Mouse (Mus musculus): Measurements from ENCODE around the gene Rnf227. TPM values are rescaled to one million over a fixed set of nuclear protein-coding genes. Genes with fewer than 3 reads are reported as not detected.
A peak's percentile ranks its signal among the peaks of the same experiment; 100 is the strongest.

The Rnf227 gene
- polyA plus RNA-seq, 1 experiment = 135 TPM

DNA sequence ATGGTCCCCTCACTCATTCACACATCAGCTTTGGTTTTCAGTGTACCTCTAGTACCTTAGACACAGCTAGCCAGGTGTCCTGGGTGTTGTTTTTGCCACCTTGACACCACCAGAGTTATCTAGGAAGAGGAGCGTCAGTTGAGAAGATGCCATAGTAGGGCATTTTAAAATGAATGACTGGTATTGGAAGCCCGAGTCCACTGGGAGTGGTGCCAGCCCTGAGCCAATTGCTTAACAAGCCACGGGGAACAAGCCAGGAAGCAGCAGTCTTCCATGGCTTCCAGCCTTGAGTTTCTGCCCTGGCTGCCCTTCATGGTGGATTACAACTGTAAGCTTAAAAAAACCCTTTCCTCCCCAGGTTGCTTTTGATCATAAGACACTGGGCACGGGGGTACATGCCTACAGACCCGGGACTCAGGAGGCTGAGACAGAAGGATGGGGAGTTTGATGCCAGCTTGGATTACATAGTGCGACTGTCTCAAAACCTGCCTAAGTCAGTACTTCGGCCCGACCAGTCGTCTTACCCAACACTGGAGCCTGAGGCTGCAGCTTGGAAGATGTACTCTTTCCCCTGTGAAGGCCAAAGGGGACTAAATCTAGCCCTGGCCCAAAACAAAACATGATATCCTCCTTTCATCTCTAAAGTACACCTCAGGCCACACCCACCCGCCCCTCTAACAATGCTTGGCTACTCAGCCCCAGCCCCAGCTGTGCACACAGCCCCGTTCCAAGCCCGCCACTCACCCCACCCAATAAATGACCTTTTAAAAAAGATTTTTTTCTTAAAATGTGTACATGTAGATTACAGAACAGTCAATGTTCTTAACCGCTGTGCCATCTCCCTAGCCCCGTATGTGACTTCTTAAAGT, 49.5 kb downstream of the Rnf227 start:
- WGBS = 30% methylated on average over 14 of the region's 14 CpGs
- TF ChIP-seq CTCF (IDR thresholded peaks at IDR 0.05; ENCODE audit: borderline replicate concordance, insufficient read depth, low read depth, low read length) (0 out of 2 replicates have a peak, but pooled peaks have one; percentile 8), POLR2A (IDR thresholded peaks at IDR 0.05; ENCODE audit: borderline replicate concordance, insufficient read depth, low read length) (no peak)
- peak; percentile 50 to 57 for DNase-seq
- H3K27ac ChIP-seq (ENCODE audit: insufficient read depth, low read length) = no peak overlapping the region
- no peak overlapping the region for H3K4me3 ChIP-seq (replicated peaks; ENCODE audit: insufficient read depth, low read depth, low read length)
- H3K27me3 ChIP-seq (ENCODE audit: control insufficient read depth, insufficient read depth, low read length) = no peaks in the 10 kb centered on the region
- 0 out of 2 replicates have a peak, but pooled peaks cover 4% of the 10 kb centered on the region for H3K4me1 ChIP-seq (ENCODE audit: control insufficient read depth, insufficient read depth, low read length)

DNA sequence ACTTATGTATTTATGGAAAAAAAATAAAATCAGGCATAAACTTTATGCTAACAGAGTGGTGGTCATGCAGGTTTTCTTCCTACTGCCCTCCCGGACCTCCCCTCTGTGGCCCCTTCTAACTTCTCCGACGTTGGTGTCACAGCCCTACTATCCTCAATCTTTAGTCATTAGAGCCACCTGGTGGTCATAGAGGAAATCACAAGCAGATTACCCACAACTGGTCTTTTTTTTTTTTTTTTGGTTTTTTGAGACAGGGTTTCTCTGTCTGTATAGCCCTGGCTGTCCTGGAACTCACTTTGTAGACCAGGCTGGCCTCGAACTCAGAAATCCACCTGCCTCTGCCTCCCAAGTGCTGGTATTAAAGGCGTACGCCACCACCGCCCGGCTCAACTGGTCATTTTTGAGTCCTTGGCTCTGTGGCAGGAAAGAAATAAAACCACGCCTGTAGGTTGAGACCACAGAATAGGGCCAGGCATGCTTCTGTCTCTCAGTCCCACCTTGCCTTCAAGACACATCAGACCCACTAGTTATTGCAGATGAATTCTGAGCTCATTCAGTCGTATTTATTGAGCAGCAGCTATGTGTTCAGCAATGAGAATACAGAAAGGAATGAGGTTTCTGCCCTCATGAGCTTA, 50.3 kb downstream of the Rnf227 start:
- 0 out of 2 replicates have a peak, but pooled peaks cover 4% of the 10 kb centered on the region for H3K4me1 ChIP-seq (ENCODE audit: control insufficient read depth, insufficient read depth, low read length)
- no peak for TF ChIP-seq POLR2A (IDR thresholded peaks at IDR 0.05; ENCODE audit: borderline replicate concordance, insufficient read depth, low read length)
- peak; percentile 64 for TF ChIP-seq CTCF (IDR thresholded peaks at IDR 0.05; ENCODE audit: borderline replicate concordance, insufficient read depth, low read depth, low read length)
- H3K27ac ChIP-seq (ENCODE audit: insufficient read depth, low read length) = no peak overlapping the region
- no peak overlapping the region for H3K4me3 ChIP-seq (replicated peaks; ENCODE audit: insufficient read depth, low read depth, low read length)
- peak; percentile 54 to 69 for DNase-seq
- H3K27me3 ChIP-seq (ENCODE audit: control insufficient read depth, insufficient read depth, low read length) = no peaks in the 10 kb centered on the region
- 54% methylated on average over 10 of the region's 10 CpGs for WGBS

Other genes with a start within 250 kb of the Rnf227 start
- gene Per1, start 245.2 kb upstream of the Rnf227 start, polyA plus RNA-seq (2012; rRNA removed) = 34.4 and 37.2 TPM in 2 replicates
- 0.44 and 0.59 TPM in 2 replicates for gene Hes7, start 220.1 kb upstream of the Rnf227 start, polyA plus RNA-seq (2012; rRNA removed)
- gene 9130213A22Rik, start 217.9 kb upstream of the Rnf227 start, polyA plus RNA-seq (2012; rRNA removed) = 1.3 and 1.4 TPM in 2 replicates
- gene Aloxe3, start 214.6 kb upstream of the Rnf227 start, polyA plus RNA-seq (2012; rRNA removed) = 10.8 and 16.0 TPM in 2 replicates
- 0.59 and 0.60 TPM in 2 replicates for gene Alox12b, start 183.5 kb upstream of the Rnf227 start, polyA plus RNA-seq (2012; rRNA removed)
- 5.2 and 5.5 TPM in 2 replicates for gene Alox8, start 142.6 kb upstream of the Rnf227 start, polyA plus RNA-seq (2012; rRNA removed)
- gene Gucy2e, start 103.4 kb upstream of the Rnf227 start, polyA plus RNA-seq (2012; rRNA removed) = 1.4 and 1.8 TPM in 2 replicates
- 22.0 and 23.0 TPM in 2 replicates for gene Cntrob, start 16.7 kb upstream of the Rnf227 start, polyA plus RNA-seq (2012; rRNA removed)
- 81.4 and 83.6 TPM in 2 replicates for gene Trappc1, start 16.5 kb upstream of the Rnf227 start, polyA plus RNA-seq (2012; rRNA removed)
- 93.6 and 117 TPM in 2 replicates for gene Kcnab3, start 14.2 kb upstream of the Rnf227 start, polyA plus RNA-seq (2012; rRNA removed)
- 111 and 115 TPM in 2 replicates for gene Chd3, start 28.9 kb downstream of the Rnf227 start, polyA plus RNA-seq (2012; rRNA removed)
- 193 and 200 TPM in 2 replicates for gene Naa38, start 55.0 kb downstream of the Rnf227 start, polyA plus RNA-seq (2012; rRNA removed)
- gene Cyb5d1, start 55.2 kb downstream of the Rnf227 start, polyA plus RNA-seq (2012; rRNA removed) = 40.2 and 41.9 TPM in 2 replicates
- gene Tmem88, start 57.8 kb downstream of the Rnf227 start, polyA plus RNA-seq (2012; rRNA removed) = 5.7 and 6.0 TPM in 2 replicates
- gene Kdm6b, start 73.2 kb downstream of the Rnf227 start, polyA plus RNA-seq (2012; rRNA removed) = 14.0 and 16.5 TPM in 2 replicates
- 0.55 and 0.69 TPM in 2 replicates for gene Dnah2, start 208.6 kb downstream of the Rnf227 start, polyA plus RNA-seq (2012; rRNA removed)
- 84.8 and 104 TPM in 2 replicates for gene Efnb3, start 219.7 kb downstream of the Rnf227 start, polyA plus RNA-seq (2012; rRNA removed)
- gene Wrap53, start 239.8 kb downstream of the Rnf227 start, polyA plus RNA-seq (2012; rRNA removed) = 18.6 and 18.8 TPM in 2 replicates
- gene Trp53, start 239.9 kb downstream of the Rnf227 start, polyA plus RNA-seq (2012; rRNA removed) = 34.7 and 35.6 TPM in 2 replicates

All from cerebellum, adult 2 months (tissue).